Mouse (Mus musculus): ENCODE data around the gene Etfdh. TPM values are rescaled to one million over a fixed set of nuclear protein-coding genes. Genes with fewer than 3 reads are reported as not detected.

Gene Etfdh
- polyA plus RNA-seq, 1 experiment, result 13.1 TPM

DNA sequence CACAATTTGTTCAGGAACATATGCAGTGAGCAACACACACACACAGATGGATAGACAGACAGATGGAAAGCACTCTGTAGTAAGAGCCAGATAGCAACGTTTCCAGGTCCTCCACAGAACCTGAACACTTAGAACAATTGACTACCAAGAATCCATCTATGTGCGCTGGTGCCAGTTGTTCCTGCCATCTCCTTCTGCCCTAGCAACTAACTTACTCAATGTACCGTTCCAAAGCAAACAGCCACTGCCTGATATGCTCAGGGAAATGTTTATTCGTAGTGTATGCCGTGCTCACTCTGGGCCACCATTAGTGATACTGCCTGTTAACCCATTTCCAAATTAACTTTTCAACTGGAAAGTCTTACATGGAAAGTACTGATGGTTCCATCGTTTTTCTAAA lies 74.2 kb downstream of the Etfdh start:
- TF ChIP-seq GATA1 (IDR thresholded peaks at IDR 0.05; ENCODE audit: borderline replicate concordance, low read length) (no peak), FLI1 (IDR thresholded peaks at IDR 0.05; ENCODE audit: low read length) (no peak)
- Histone ChIP-seq H3K4me3 (replicated peaks) (no peak overlapping the region), H3K27me3 (replicated peaks) (no peaks in the 10 kb centered on the region), H3K4me1 (peaks cover 34% of the 10 kb centered on the region), H3K36me3 (replicated peaks; ENCODE audit: low read length) (peaks cover 7% of the 10 kb centered on the region), H3K9me3 (no peaks in the 10 kb centered on the region)

Other genes with a start within 250 kb of the Etfdh start
- gene Fnip2, start 61.7 kb downstream of the Etfdh start, polyA plus RNA-seq (2012; ENCODE audit: insufficient read depth, low replicate concordance), result 0.19 and 2.8 TPM in 2 replicates
- 7.8 TPM in 1 of 2 replicates, not detected in the other for gene Ppid, start 38.2 kb downstream of the Etfdh start, polyA plus RNA-seq (2012; ENCODE audit: insufficient read depth, low replicate concordance)
- 0.86 TPM in 1 of 2 replicates, not detected in the other for gene 4930579G24Rik, start 421 bp downstream of the Etfdh start, polyA plus RNA-seq (2012; ENCODE audit: insufficient read depth, low replicate concordance)
- gene Rxfp1, start 108.4 kb upstream of the Etfdh start, polyA plus RNA-seq (2012; ENCODE audit: insufficient read depth, low replicate concordance), result 6.8 TPM in 1 of 2 replicates, not detected in the other
- gene Tmem144, start 223.3 kb upstream of the Etfdh start, polyA plus RNA-seq (2012; ENCODE audit: insufficient read depth, low replicate concordance), result not detected in 2 replicates

Data from megakaryocyte, embryonic 14.5 days (primary cell).